Mouse (Mus musculus) heart, postnatal 0 days (tissue): ENCODE results near the gene Vps35. TPM values are rescaled to one million over a fixed set of nuclear protein-coding genes. Genes with fewer than 3 reads are reported as not detected.

ENCODE experiments used
- ATAC-seq: fragments of 200-750 bp; cut with Nextera tagmentation; 2 replicates; pipeline ENCODE4 v1.8.0; 2017; ENCODE audit warnings: low read depth, moderate number of reproducible peaks, moderate library complexity; ENCODE audit not compliant: insufficient read depth
- DNase-seq: peaks from one replicate; pipeline ENCODE4 v3.0.0-alpha.2; 2016; ENCODE audit warnings: low spot score
- H3K27ac ChIP-seq: fragments of 300-500 bp; sonication (generic); 2 replicates; pipeline ENCODE4 v1.5.1; 2014; ENCODE audit warnings: low read depth, mild to moderate bottlenecking
- H3K27me3 ChIP-seq: fragments of 300-500 bp; sonication (generic); 2 replicates; pipeline ENCODE4 v1.6.1; 2014; ENCODE audit warnings: low read length, mixed read lengths; ENCODE audit not compliant: control insufficient read depth, insufficient read depth
- H3K36me3 ChIP-seq: fragments of 300-500 bp; sonication (generic); replicated peaks from 2 replicates; pipeline ENCODE4 v1.6.1; 2014; ENCODE audit warnings: low read length, mixed read lengths; ENCODE audit not compliant: control insufficient read depth, insufficient read depth
- H3K4me1 ChIP-seq: fragments of 300-500 bp; sonication (generic); 2 replicates; pipeline ENCODE4 v1.6.1; 2014; ENCODE audit warnings: antibody characterized with exemption; ENCODE audit not compliant: control insufficient read depth, insufficient read depth
- H3K4me2 ChIP-seq: fragments of 300-500 bp; sonication (generic); 2 replicates; pipeline ENCODE4 v1.6.1; 2014; ENCODE audit warnings: low read depth, mild to moderate bottlenecking, low read length, moderate library complexity
- H3K4me3 ChIP-seq: fragments of 300-500 bp; sonication (generic); 2 replicates; pipeline ENCODE4 v1.5.1; 2014; ENCODE audit warnings: low read depth, low read length
- H3K9ac ChIP-seq: fragments of 300-500 bp; sonication (generic); replicated peaks from 2 replicates; pipeline ENCODE4 v1.6.1; 2014; ENCODE audit warnings: low read depth, low read length, mixed read lengths
- H3K9me3 ChIP-seq: fragments of 300-500 bp; sonication (generic); replicated peaks from 2 replicates; pipeline ENCODE4 v1.6.1; 2016; ENCODE audit warnings: low read length; ENCODE audit not compliant: control insufficient read depth
- CTCF ChIP-seq: IDR thresholded peaks from 2 replicates; pipeline ENCODE4 v1.5.1; 2016; ENCODE audit warnings: antibody characterized with exemption, control low read depth, low read depth
- EP300 ChIP-seq: IDR thresholded peaks from 2 replicates; pipeline ENCODE4 v1.6.1; 2016; ENCODE audit warnings: antibody characterized with exemption, low read depth
- WGBS: fragments of 180-500 bp; shearing (Covaris S2); extraction: QIAGEN DNeasy Blood & Tissue Kit; methylation state at CpG from one replicate; pipeline ENCODE4 v1.1.7; 2014; 5-methylcytosine and 5-hydroxymethylcytosine counted together
- polyA plus RNA-seq: library from polyadenylated mRNA; unstranded; fragments of >200 nt; fragmentation: Nextera tagmentation; extraction: Ambion mirVana; gene quantifications from 2 replicates; pipeline ENCODE4 v1.2.1, GENCODE M21; 2015
- total RNA-seq: library from RNA; depleted of rRNA; stranded (reverse); fragments of >200 nt; gene quantifications from 2 replicates; pipeline ENCODE4 v1.2.3, GENCODE M21; 2014; ENCODE audit warnings: low replicate concordance

The Vps35 gene
- total and polyA plus RNA-seq, 2 experiments from 2014 or later: 77.2 to 82.3 TPM

DNA sequence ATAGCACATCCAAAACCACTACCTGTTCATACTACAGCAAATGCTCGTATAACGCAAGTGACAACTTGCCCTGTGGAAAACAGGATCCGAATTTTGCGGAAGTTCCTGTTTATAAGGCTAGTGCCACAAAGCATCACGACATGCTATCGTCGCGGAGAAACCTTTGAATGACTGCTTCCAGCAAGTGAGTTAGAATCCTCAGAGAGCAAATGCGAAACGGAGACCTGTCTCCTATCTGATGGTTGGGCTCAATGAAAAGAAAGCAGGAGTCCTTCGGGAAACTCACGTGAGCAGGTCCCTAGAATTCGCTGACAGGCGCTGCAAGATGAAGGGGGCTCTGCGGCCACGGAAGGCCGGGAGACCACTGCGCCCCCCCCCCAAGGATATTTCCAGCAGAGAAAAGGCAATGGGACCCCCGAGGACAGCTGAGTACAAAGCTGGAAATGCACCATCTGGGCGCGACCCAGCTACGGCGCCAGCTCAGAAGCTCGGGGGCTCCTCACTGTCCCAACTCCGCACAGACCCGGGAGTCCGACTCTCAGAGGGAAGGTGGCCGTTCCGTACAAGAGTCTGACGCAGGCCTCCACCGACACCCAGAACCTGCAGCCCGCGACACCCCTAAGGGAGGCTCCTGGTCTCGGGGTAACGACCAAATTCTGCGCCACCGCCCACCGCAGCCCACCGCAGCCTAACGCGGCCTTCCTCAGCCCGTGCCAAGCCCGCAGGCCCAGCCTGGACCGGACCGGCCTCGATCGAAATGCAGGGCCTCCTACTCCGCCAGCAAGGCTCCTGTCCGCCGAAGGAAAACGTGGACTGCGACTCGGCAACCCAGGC lies 785 bp downstream of the Vps35 start:
- TF ChIP-seq CTCF (no peak), EP300 (no peak)
- ATAC-seq (peak; percentile 34), DNase-seq (peak; percentile 12)
- H3K9ac ChIP-seq: peak overlapping the region; percentile 89
- WGBS: under 1% methylated on average over 53 of the region's 53 CpGs
- H3K4me1 ChIP-seq: peaks cover 21% of the 10 kb centered on the region
- H3K27ac ChIP-seq: peak overlapping the region; percentile 95
- peak overlapping the region; percentile 77 for H3K4me3 ChIP-seq
- no peaks in the 10 kb centered on the region for H3K9me3 ChIP-seq
- peaks cover 24% of the 10 kb centered on the region for H3K36me3 ChIP-seq
- peak overlapping the region; percentile 97 for H3K4me2 ChIP-seq
- H3K27me3 ChIP-seq: no peaks in the 10 kb centered on the region

DNA sequence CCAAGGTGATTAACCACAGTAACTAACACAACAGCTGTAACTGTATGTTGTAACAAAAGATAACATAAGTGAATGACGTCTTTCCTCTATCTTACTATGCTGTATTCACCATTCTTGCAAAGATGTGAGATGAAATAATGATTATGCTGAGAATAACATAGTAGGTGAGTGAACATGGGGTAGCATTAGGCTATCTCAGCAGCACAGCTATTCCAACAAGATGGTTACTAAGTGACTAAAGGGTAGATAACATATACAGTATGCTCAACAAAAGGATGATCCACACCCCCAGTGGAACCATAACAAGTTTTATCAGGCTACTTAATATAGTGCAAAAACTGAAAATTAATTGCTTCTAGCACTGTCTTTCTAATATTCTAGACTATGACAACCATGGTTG lies 12.8 kb downstream of the Vps35 start:
- WGBS: 87% methylated on average over 1 of the region's 1 CpGs
- no peak for DNase-seq
- Histone ChIP-seq H3K9me3 (no peaks in the 10 kb centered on the region), H3K4me2 (no peak overlapping the region), H3K9ac (no peak overlapping the region), H3K4me1 (no peaks in the 10 kb centered on the region), H3K36me3 (peaks cover 56% of the 10 kb centered on the region), H3K27ac (no peak overlapping the region), H3K27me3 (no peaks in the 10 kb centered on the region), H3K4me3 (no peak overlapping the region)
- TF ChIP-seq CTCF: no peak
- no peak for TF ChIP-seq EP300
- ATAC-seq: no peak

DNA sequence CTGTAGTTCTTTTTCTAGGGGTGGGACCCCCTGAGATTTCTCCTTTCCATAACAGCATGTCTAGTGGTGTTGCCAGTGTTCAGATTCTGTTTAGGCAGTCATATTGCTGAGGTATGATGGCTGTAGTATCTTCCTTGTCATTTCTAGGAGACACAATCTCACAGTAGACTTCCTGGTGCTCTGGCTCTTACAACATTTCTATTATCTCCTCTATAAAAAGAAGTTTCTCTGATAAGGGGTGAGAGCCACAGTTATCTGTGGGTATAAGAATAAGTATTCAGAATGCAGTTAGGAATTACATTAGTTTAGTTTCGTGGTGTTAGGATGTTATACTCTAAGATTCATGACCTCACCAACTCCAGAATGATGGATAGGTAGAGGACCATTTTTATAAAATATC lies 72.3 kb downstream of the Vps35 start:
- Histone ChIP-seq H3K4me3 (no peak overlapping the region), H3K36me3 (no peaks in the 10 kb centered on the region), H3K4me1 (no peaks in the 10 kb centered on the region), H3K4me2 (no peak overlapping the region), H3K9ac (no peak overlapping the region), H3K9me3 (no peaks in the 10 kb centered on the region), H3K27me3 (no peaks in the 10 kb centered on the region), H3K27ac (no peak overlapping the region)
- ATAC-seq: no peak
- DNase-seq: no peak
- WGBS: 42% methylated on average over 1 of the region's 1 CpGs
- TF ChIP-seq EP300 (no peak), CTCF (no peak)

DNA sequence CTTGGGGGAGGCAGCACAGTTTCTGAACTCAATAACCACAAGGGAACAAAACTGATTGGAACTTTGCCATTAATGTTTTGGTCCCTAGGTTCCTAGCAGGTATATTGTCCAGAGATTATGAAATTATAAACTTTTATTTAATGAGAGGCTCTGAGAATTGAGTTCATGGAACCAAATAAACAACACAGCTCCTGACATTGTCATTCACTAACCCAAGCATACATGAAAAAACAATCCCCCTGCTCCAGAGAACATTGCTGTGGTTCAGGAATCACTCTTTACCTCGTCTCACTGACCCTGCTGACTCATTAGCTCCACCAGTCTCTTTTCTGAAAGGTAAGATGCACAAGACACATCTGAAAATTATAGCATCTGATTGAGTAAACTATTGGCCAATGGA lies 73.9 kb downstream of the Vps35 start, which contains the start of gene Olfr371:
Gene Olfr371 (plus strand): TSS at position 301 of the 400 bp plus-strand sequence.
- Histone ChIP-seq H3K27ac (no peak within 1 kb of the TSS), H3K4me2 (no peak within 1 kb of the TSS), H3K4me1 (no peaks in the 10 kb centered on the region), H3K36me3 (no peaks in the 10 kb centered on the region), H3K4me3 (no peak within 1 kb of the TSS), H3K9me3 (no peaks in the 10 kb centered on the region), H3K27me3 (no peaks in the 10 kb centered on the region), H3K9ac (no peak within 1 kb of the TSS)
- 20% methylated on average over 1 of the region's 1 CpGs for WGBS
- no peak for DNase-seq
- TF ChIP-seq CTCF (no peak), EP300 (no peak)
- no peak for ATAC-seq

DNA sequence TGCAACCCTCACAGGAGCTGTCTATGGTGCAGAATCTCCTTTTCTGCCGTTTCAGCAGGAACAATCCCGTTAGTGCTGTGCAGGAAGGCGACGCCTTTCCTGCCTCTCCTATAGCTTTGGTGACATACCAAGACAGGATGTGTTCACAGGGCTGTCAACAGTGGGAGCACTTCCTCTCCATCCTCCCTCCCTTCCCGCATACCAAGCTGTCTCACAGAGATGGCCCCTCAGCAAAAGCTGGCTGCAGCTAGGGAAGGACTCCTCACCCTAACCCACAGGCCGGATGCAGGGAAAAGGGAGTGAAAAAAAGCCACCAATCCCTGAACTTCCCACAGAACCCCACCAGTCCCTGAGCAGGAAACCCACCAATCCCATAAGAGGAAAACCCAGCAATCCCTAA lies 78.6 kb downstream of the Vps35 start:
- peak overlapping the region; percentile 80 for H3K27ac ChIP-seq
- H3K36me3 ChIP-seq: no peaks in the 10 kb centered on the region
- H3K4me3 ChIP-seq: no peak overlapping the region
- no peak overlapping the region for H3K4me2 ChIP-seq
- H3K9me3 ChIP-seq: no peaks in the 10 kb centered on the region
- ATAC-seq: peak; percentile 90
- 25% methylated on average over 6 of the region's 6 CpGs for WGBS
- H3K27me3 ChIP-seq: no peaks in the 10 kb centered on the region
- H3K4me1 ChIP-seq: no peaks in the 10 kb centered on the region
- TF ChIP-seq CTCF (0 out of 2 replicates have a peak, but pooled peaks have one; percentile 7), EP300 (peak; percentile 85)
- DNase-seq: peak; percentile 63
- H3K9ac ChIP-seq: no peak overlapping the region
